Mouse (Mus musculus): ENCODE data around the gene Vmp1. TPM values are rescaled to one million over a fixed set of nuclear protein-coding genes. Genes with fewer than 3 reads are reported as not detected.

Gene Vmp1
- polyA plus RNA-seq, 1 experiment from 2014 or later, result 87.3 TPM

DNA sequence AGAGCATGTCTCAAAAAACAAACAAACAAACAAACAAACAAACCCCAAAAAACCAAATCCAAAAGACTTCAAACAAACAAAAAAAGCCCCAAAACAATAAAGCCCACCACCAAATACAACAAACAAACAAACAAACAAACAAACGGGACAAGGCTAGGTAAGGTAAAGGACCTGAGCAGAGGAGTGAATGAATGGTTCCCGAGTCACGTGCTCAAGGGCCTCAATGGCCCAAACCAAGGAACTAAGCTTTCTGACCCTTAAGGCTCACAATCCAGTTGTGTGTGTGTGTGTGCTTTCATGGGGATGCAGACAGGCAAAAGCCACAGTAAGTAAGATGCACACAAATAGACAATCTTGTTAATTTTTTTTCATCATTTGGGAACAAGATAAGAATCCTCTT, 79.3 kb downstream of the Vmp1 start:
- no peaks in the 10 kb centered on the region for H3K9me3 ChIP-seq (replicated peaks; ENCODE audit: control insufficient read depth, low read length)
- WGBS (ENCODE audit: insufficient replicate concordance), result 80% methylated on average over 3 of the region's 3 CpGs
- no peak overlapping the region for H3K4me3 ChIP-seq (ENCODE audit: low read depth, low read length)
- no peak overlapping the region for H3K4me2 ChIP-seq (ENCODE audit: low read depth, low read length)
- peaks cover 10% of the 10 kb centered on the region for H3K36me3 ChIP-seq (ENCODE audit: control insufficient read depth, insufficient read depth)
- no peak overlapping the region for H3K9ac ChIP-seq (ENCODE audit: low read depth, low read length)
- no peaks in the 10 kb centered on the region; the same call in 1 of the 2 replicates for H3K4me1 ChIP-seq (ENCODE audit: control insufficient read depth, low read depth, low read length)
- peak overlapping the region; percentile 57 for H3K27ac ChIP-seq (ENCODE audit: low read length)
- H3K27me3 ChIP-seq (ENCODE audit: control insufficient read depth, insufficient read depth, low read depth, low read length), result no peaks in the 10 kb centered on the region
- ATAC-seq (ENCODE audit: low read depth), result no peak

DNA sequence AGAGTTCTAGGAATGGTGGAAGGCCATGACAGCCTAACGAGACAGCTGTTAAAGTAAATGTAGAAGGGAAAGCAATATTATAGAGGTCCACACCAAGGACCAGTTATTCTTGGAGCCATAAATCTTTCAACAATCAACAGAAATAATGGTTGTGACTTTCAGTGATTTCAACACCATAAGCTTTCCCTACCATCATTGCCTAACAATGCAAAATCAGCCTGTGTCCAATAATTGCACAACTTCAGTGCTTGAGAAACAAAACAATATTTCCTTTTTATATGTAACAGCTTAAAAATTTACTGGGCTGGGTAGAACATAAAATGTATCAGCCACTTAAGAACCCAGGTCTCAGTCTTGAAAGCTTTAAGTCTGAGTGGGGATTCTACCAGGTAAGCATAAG, 79.9 kb downstream of the Vmp1 start:
- 90% methylated on average over 1 of the region's 1 CpGs for whole genome bisulfite sequencing (ENCODE audit: insufficient replicate concordance)
- no peak overlapping the region for H3K9ac ChIP-seq (ENCODE audit: low read depth, low read length)
- no peaks in the 10 kb centered on the region for H3K9me3 ChIP-seq (replicated peaks; ENCODE audit: control insufficient read depth, low read length)
- H3K27ac ChIP-seq (ENCODE audit: low read length), result peak overlapping the region; percentile 57
- ATAC-seq (ENCODE audit: low read depth), result no peak
- no peaks in the 10 kb centered on the region; the same call in 1 of the 2 replicates for H3K4me1 ChIP-seq (ENCODE audit: control insufficient read depth, low read depth, low read length)
- H3K4me2 ChIP-seq (ENCODE audit: low read depth, low read length), result no peak overlapping the region
- no peaks in the 10 kb centered on the region for H3K27me3 ChIP-seq (ENCODE audit: control insufficient read depth, insufficient read depth, low read depth, low read length)
- peaks cover 10% of the 10 kb centered on the region for H3K36me3 ChIP-seq (ENCODE audit: control insufficient read depth, insufficient read depth)
- no peak overlapping the region for H3K4me3 ChIP-seq (ENCODE audit: low read depth, low read length)

DNA sequence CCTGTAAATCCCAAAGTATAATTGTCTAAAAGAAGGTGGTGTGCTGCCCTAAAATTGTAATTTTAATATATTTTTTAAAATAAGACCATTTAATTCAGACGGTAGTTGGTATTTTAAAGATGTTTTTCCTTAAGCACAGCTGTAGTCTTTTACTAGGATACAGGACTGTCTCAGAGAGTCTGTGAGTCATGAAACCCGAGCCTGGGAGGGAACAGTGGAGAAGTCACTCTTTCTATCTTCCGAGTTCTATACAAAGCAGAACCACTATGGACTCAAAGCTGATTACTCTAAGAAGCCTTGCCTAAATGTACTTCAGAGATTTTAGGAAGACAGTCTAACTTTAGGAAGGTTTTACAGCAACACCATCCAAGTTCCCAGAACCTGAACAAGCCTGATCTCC, 81.5 kb downstream of the Vmp1 start:
- no peak for ATAC-seq (ENCODE audit: low read depth)
- Histone ChIP-seq H3K4me1 (ENCODE audit: control insufficient read depth, low read depth, low read length) (no peaks in the 10 kb centered on the region; the same call in 1 of the 2 replicates), H3K9me3 (replicated peaks; ENCODE audit: control insufficient read depth, low read length) (no peaks in the 10 kb centered on the region), H3K27me3 (ENCODE audit: control insufficient read depth, insufficient read depth, low read depth, low read length) (no peaks in the 10 kb centered on the region), H3K4me2 (ENCODE audit: low read depth, low read length) (no peak overlapping the region), H3K4me3 (ENCODE audit: low read depth, low read length) (no peak overlapping the region), H3K9ac (ENCODE audit: low read depth, low read length) (no peak overlapping the region), H3K36me3 (ENCODE audit: control insufficient read depth, insufficient read depth) (peaks cover 10% of the 10 kb centered on the region), H3K27ac (ENCODE audit: low read length) (no peak overlapping the region)
- WGBS (ENCODE audit: insufficient replicate concordance), result 67% methylated on average over 3 of the region's 3 CpGs

DNA sequence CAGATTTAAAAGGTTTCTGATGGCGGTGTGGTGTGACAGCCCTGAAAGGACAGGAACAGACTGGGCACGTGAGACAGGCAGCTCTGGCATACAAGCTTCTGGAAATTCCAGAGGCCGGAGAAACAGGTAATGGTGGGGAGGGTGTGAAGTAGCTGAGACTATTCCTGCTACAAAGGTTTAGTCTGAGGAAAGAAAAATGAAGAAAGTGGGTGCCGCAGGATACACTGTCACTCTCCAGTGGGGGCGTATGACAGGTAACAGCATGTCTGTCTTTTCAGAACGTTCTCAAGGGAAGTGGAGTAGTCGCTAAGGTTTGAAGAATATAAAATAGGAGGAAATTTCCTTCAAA, 83.5 kb downstream of the Vmp1 start:
- Histone ChIP-seq H3K4me1 (ENCODE audit: control insufficient read depth, low read depth, low read length) (peaks cover 5% of the 10 kb centered on the region), H3K27me3 (ENCODE audit: control insufficient read depth, insufficient read depth, low read depth, low read length) (no peaks in the 10 kb centered on the region), H3K4me3 (ENCODE audit: low read depth, low read length) (no peak overlapping the region), H3K4me2 (ENCODE audit: low read depth, low read length) (no peak overlapping the region), H3K9me3 (replicated peaks; ENCODE audit: control insufficient read depth, low read length) (no peaks in the 10 kb centered on the region), H3K36me3 (ENCODE audit: control insufficient read depth, insufficient read depth) (no peaks in the 10 kb centered on the region; the same call in 1 of the 2 replicates), H3K9ac (ENCODE audit: low read depth, low read length) (no peak overlapping the region), H3K27ac (ENCODE audit: low read length) (no peak overlapping the region)
- 90% methylated on average over 7 of the region's 7 CpGs for WGBS (ENCODE audit: insufficient replicate concordance)
- ATAC-seq (ENCODE audit: low read depth), result no peak

GRCm38 (mm10) chr11:86599378-86600208, 84.0 kb downstream of the Vmp1 start:
- no peaks in the 10 kb centered on the region for H3K27me3 ChIP-seq (ENCODE audit: control insufficient read depth, insufficient read depth, low read depth, low read length)
- H3K9me3 ChIP-seq (replicated peaks; ENCODE audit: control insufficient read depth, low read length), result no peaks in the 10 kb centered on the region
- WGBS (ENCODE audit: insufficient replicate concordance), result 68% methylated on average over 4 of the region's 4 CpGs
- ATAC-seq (ENCODE audit: low read depth), result no peak
- H3K36me3 ChIP-seq (ENCODE audit: control insufficient read depth, insufficient read depth), result no peaks in the 10 kb centered on the region; the same call in 1 of the 2 replicates
- no peak overlapping the region for H3K4me2 ChIP-seq (ENCODE audit: low read depth, low read length)
- peaks cover 5% of the 10 kb centered on the region for H3K4me1 ChIP-seq (ENCODE audit: control insufficient read depth, low read depth, low read length)
- no peak overlapping the region for H3K4me3 ChIP-seq (ENCODE audit: low read depth, low read length)
- H3K9ac ChIP-seq (ENCODE audit: low read depth, low read length), result no peak overlapping the region
- H3K27ac ChIP-seq (ENCODE audit: low read length), result no peak overlapping the region

GRCm38 (mm10) chr11:86598572-86598971, 85.1 kb downstream of the Vmp1 start:
- Histone ChIP-seq H3K27me3 (ENCODE audit: control insufficient read depth, insufficient read depth, low read depth, low read length) (no peaks in the 10 kb centered on the region), H3K27ac (ENCODE audit: low read length) (0 out of 2 replicates have a peak overlapping the region, but pooled peaks have one; percentile 1), H3K9me3 (replicated peaks; ENCODE audit: control insufficient read depth, low read length) (no peaks in the 10 kb centered on the region), H3K4me3 (ENCODE audit: low read depth, low read length) (no peak overlapping the region), H3K4me1 (ENCODE audit: control insufficient read depth, low read depth, low read length) (peaks cover 9% of the 10 kb centered on the region; the same call in 1 of the 2 replicates), H3K36me3 (ENCODE audit: control insufficient read depth, insufficient read depth) (no peaks in the 10 kb centered on the region; the same call in 1 of the 2 replicates), H3K4me2 (ENCODE audit: low read depth, low read length) (no peak overlapping the region), H3K9ac (ENCODE audit: low read depth, low read length) (no peak overlapping the region)
- WGBS (ENCODE audit: insufficient replicate concordance), result 80% methylated on average over 1 of the region's 1 CpGs
- 0 out of 2 replicates have a peak, but pooled peaks have one; percentile 30 for ATAC-seq (ENCODE audit: low read depth)

GRCm38 (mm10) chr11:86598154-86598553, 85.5 kb downstream of the Vmp1 start:
- Histone ChIP-seq H3K27ac (ENCODE audit: low read length) (0 out of 2 replicates have a peak overlapping the region, but pooled peaks have one; percentile 14), H3K4me3 (ENCODE audit: low read depth, low read length) (no peak overlapping the region), H3K36me3 (ENCODE audit: control insufficient read depth, insufficient read depth) (no peaks in the 10 kb centered on the region; the same call in 1 of the 2 replicates), H3K27me3 (ENCODE audit: control insufficient read depth, insufficient read depth, low read depth, low read length) (no peaks in the 10 kb centered on the region), H3K4me2 (ENCODE audit: low read depth, low read length) (no peak overlapping the region), H3K4me1 (ENCODE audit: control insufficient read depth, low read depth, low read length) (peaks cover 11% of the 10 kb centered on the region), H3K9ac (ENCODE audit: low read depth, low read length) (no peak overlapping the region), H3K9me3 (replicated peaks; ENCODE audit: control insufficient read depth, low read length) (no peaks in the 10 kb centered on the region)
- no peak for ATAC-seq (ENCODE audit: low read depth)
- 90% methylated on average over 5 of the region's 5 CpGs for WGBS (ENCODE audit: insufficient replicate concordance)

- WGBS (ENCODE audit: insufficient replicate concordance), result 80% methylated on average over 3 of the region's 3 CpGs
- H3K4me2 ChIP-seq (ENCODE audit: low read depth, low read length), result no peak overlapping the region
- H3K4me3 ChIP-seq (ENCODE audit: low read depth, low read length), result no peak overlapping the region
- ATAC-seq (ENCODE audit: low read depth), result no peak
- H3K27ac ChIP-seq (ENCODE audit: low read length), result no peak overlapping the region
- H3K27me3 ChIP-seq (ENCODE audit: control insufficient read depth, insufficient read depth, low read depth, low read length), result no peaks in the 10 kb centered on the region
- peaks cover 15% of the 10 kb centered on the region for H3K4me1 ChIP-seq (ENCODE audit: control insufficient read depth, low read depth, low read length)
- no peaks in the 10 kb centered on the region for H3K9me3 ChIP-seq (replicated peaks; ENCODE audit: control insufficient read depth, low read length)
- no peak overlapping the region for H3K9ac ChIP-seq (ENCODE audit: low read depth, low read length)
- H3K36me3 ChIP-seq (ENCODE audit: control insufficient read depth, insufficient read depth), result no peaks in the 10 kb centered on the region; the same call in 1 of the 2 replicates
These were observed 86.7 kb downstream of the Vmp1 start for GRCm38 (mm10) chr11:86596976-86597375.
